Mouse (Mus musculus) CD4-positive, CD25-positive, alpha-beta regulatory T cell, adult 2 months (primary cell): ENCODE results near the gene AU015836.
A peak's percentile ranks its signal among the peaks of the same experiment; 100 is the strongest.
"Not testable (repeated sequence)": the region's sequence is repeated elsewhere in the genome, so short reads cannot be mapped to it uniquely, and the experiment has no call there.

Source experiments
- DNase-seq: peaks from one replicate; pipeline ENCODE4 v3.0.0-alpha.2; 2012; ENCODE audit warnings: low read depth, low spot score

Gene AU015836

GRCm38 (mm10) chrX:93968444-93968843 lies at the start of gene AU015836:
Gene AU015836, plus strand, starts transcription at chrX:93968659.
- no peak for DNase-seq

GRCm38 (mm10) chrX:93919017-93919416 lies 49.4 kb upstream of the AU015836 start:
- no peak for DNase-seq

GRCm38 (mm10) chrX:93928379-93928778 lies 40.1 kb upstream of the AU015836 start:
- DNase-seq, result no peak

- DNase-seq, result no peak
These were observed 39.7 kb upstream of the AU015836 start for GRCm38 (mm10) chrX:93928794-93929193.

GRCm38 (mm10) chrX:93931694-93932093 lies 36.8 kb upstream of the AU015836 start:
- DNase-seq, result no peak

- DNase-seq, result peak; percentile 29
These were observed 11.7 kb upstream of the AU015836 start for GRCm38 (mm10) chrX:93956727-93957126.

- DNase-seq, result no peak
These were observed 10.0 kb upstream of the AU015836 start for GRCm38 (mm10) chrX:93958502-93958901.

- no peak for DNase-seq
These were observed 11.9 kb downstream of the AU015836 start for GRCm38 (mm10) chrX:93980341-93980740.

- no peak for DNase-seq
These were observed 13.7 kb downstream of the AU015836 start for GRCm38 (mm10) chrX:93982193-93982592.

- not testable (repeated sequence) for DNase-seq
These were observed 16.6 kb downstream of the AU015836 start for GRCm38 (mm10) chrX:93985096-93985495.

- DNase-seq, result no peak
These were observed 38.5 kb downstream of the AU015836 start for GRCm38 (mm10) chrX:94006991-94007390.

GRCm38 (mm10) chrX:94009442-94009841 lies 41.0 kb downstream of the AU015836 start:
- DNase-seq, result no peak

- no peak for DNase-seq
These were observed 43.3 kb downstream of the AU015836 start for GRCm38 (mm10) chrX:94011656-94012173.

GRCm38 (mm10) chrX:94012479-94013167 lies 44.2 kb downstream of the AU015836 start:
- DNase-seq, result no peak

GRCm38 (mm10) chrX:94016891-94017290 lies 48.4 kb downstream of the AU015836 start:
- no peak for DNase-seq

- no peak for DNase-seq
These were observed 53.9 kb downstream of the AU015836 start for GRCm38 (mm10) chrX:94022264-94022874.
